Mouse (Mus musculus) heart, embryonic 15.5 days (tissue): ENCODE results near the gene Fbp2. TPM values are rescaled to one million over a fixed set of nuclear protein-coding genes. Genes with fewer than 3 reads are reported as not detected.

Source experiments
- polyA plus RNA-seq: library from polyadenylated mRNA; unstranded; fragments of >200 nt; fragmentation: Nextera tagmentation; extraction: Ambion mirVana; gene quantifications from 2 replicates; pipeline ENCODE4 v1.2.1, GENCODE M21; 2015

The Fbp2 gene
- polyA plus RNA-seq, 1 experiment from 2014 or later = 0.11 TPM

Other genes with a start within 250 kb of the Fbp2 start
- 5.3 and 7.2 TPM in 2 replicates for gene 6720489N17Rik, start 234.2 kb downstream of the Fbp2 start, polyA plus RNA-seq
- 13.4 and 15.2 TPM in 2 replicates for gene Platr25, start 97.7 kb downstream of the Fbp2 start, polyA plus RNA-seq
- gene Gm5141, start 72.6 kb downstream of the Fbp2 start, polyA plus RNA-seq = 5.1 and 5.8 TPM in 2 replicates
- 0.81 and 10.4 TPM in 2 replicates for gene Fbp1, start 29.9 kb upstream of the Fbp2 start, polyA plus RNA-seq
- 59.9 and 72.2 TPM in 2 replicates for gene 2010111I01Rik, start 106.5 kb upstream of the Fbp2 start, polyA plus RNA-seq